Mouse (Mus musculus): ENCODE data around the gene Nphp3.

Nphp3 gene

DNA sequence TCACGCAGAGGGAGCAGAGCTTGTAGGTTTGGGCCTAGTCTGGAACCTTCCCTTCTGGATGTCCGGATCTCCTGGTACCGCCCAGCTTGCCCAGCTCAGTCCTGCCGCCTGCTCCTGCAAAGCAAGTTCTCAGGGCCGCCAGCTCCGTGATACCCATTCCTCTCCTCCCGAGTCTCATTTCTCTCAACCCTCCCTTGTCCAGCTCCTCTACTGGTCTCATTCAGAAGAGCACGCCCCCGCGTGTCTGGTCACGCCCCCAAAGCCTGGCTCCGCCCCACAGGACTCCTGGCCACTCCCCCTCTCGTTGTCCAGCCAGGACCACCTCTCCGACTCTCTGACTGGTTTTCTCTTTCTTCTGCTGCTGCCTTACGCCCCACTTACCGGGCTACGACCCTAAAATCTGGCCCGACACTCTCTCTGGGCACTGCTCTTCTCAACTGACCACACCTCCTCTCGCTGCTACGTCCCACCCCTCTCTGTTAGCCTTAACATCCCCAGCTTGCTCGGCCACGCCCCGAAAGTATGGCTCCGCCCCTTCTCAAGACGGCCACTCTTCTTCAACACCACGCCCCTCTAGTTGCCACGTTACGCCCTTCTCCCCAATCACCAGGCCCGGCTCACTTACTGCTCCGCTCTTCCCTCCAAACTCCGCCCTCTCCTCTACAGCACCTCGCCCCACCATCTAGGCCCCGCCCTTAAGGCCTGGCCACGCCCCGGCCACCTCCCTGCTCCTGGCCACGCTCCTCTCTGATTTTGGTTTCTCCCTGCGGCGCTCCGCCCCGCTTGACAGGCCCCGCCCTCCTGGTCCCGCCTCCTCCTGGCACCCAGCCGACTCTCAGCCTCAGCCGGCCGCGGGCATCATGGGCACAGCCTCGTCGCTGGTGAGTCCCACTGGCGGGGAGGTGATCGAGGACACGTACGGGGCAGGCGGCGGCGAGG is at the start of gene Nphp3:
Gene Nphp3, plus strand, starts transcription at position 624 of the 939 bp plus-strand sequence.
- peak; percentile 94 to 99 for DNase-seq (ENCODE audit: low spot score in 2 of 2)

DNA sequence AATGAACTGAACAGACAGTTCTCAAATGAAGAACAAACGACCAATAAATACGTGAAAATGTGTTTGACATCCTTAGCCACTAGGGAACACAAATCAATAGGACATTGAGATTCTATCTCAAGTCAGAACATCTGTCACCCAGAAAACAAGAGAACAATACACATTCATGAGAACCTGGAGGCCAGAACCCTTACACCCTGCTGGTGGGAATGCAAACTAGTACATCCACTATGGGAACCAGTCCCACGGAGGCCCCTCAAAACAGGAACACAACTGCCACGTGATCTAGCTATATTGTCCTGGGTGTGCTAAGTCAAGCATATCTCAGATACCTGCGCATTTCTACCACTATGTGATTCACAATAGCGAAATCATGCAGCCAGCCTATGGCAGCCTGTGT is 43.6 kb upstream of the Nphp3 start:
- no peak for DNase-seq (ENCODE audit: low spot score in 2 of 2)

DNA sequence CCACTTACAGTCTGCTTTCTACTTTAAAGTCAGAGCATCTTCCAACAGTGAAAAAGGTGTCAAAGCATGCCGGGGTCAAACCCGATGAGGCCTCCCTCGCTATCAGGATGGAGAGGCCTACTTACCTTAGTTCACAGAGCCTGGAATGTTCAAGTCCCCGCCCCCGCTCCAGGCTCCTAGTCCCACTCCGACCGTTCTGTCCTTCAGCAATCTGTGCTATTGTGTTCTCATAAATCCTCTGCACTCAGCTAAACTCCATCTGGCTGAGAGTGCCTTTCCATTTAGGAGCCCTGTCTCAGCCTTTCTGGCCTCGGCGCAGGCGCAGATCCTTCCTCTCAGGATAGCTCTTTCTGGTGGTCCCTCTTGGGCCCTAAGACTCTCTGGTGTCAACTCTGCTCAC is 42.4 kb upstream of the Nphp3 start:
- no peak for DNase-seq (ENCODE audit: low spot score in 2 of 2)

DNA sequence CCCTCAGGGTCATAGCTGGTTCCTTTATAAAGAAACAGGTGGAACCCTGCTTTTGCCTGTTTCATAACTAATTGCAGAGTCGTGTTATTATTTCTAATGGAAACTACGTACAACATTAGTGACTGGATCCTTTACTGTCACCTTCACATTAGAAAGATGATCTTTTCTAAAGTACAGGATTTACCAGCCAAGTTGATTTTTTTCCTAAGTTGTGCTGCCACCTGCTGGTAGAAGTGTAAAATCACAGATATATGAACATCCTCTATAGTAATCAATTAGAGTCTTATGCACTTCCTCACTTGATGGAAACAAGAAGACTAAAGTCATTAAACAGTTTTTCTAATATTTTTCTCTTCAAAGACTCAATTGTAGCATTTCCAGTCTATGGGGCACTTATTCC is 5.8 kb upstream of the Nphp3 start:
- peak in 1 of 2 experiments; percentile 57 for DNase-seq (ENCODE audit: low spot score in 2 of 2)

DNA sequence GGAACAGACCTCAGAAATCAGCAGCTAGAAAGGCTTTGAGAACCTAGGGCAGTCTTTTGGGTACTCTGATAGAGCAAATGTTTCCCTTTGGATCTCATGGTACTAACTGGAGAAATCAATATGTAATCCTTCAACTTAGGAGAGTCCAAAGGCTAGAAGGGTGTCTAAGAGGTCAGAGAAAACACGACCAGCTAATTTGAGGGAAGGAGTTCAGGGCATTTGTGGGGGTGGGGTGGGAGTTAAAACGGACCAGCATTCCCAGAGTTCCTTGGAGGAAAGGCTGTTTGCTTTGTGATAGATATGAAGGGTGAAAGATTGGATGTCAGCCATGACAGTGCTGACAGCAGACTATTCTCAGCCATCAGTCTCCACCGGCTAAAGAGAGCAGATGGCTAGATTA is 1.7 kb upstream of the Nphp3 start:
- DNase-seq (ENCODE audit: low spot score in 2 of 2), result no peak

DNA sequence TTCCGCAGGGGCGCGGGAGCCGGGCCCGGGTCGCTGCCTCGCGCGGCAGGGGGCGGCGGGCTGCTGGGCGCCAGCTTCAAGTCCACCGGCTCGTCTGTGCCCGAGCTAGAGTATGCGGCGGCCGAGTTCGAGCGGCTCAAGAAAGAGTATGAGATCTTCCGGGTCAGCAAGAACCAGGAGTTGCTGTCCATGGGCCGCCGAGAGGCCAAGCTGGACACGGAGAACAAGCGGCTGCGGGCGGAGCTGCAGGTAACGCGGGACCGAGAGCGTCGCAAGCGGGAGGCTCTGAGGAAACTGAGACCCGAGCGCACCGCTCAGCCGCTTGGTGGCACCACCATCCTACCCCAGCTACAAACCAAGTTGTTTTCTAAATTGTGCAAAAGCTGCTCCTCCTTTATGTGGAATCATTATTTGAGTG is 578 bp downstream of the Nphp3 start:
- peak in 1 of 2 experiments; percentile 36 for DNase-seq (ENCODE audit: low spot score in 2 of 2)

DNA sequence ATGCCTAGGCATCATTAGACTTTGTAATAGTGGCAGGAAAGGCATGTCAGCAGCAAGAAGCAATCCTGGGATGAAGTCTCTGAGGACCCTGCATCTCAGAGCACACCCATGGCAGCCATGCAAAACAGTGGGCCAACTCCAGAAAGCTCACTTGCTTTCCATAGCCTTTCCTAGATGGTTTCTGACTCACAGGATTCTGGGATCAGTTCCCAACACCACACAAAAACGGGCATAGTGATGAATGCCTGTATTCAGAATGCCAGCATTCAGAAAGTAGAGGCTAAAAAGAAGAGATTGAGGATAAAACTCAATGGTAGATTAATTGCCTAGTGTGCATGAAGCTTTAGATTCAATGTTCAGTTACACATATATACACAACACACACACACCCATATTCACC is 12.2 kb downstream of the Nphp3 start:
- no peak for DNase-seq (ENCODE audit: low spot score in 2 of 2)

DNA sequence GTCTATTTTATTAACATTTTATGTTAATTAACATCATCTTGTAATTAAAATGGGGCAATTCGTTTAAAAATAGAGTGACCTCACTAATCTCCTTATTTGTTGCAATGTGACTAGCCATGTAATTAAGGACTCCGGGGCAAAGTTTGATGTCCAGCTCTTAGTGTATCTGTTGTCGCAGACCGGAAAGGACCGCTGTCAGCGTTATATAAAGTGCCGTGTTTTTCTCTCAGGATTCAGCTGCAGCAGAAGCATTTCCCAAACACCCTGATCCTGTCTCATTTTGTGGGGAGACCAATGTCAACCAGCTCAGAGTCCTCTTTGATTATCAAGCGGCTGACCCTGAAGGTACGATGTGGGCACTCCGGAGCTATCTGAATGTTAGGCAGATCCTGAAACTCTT is 18.7 kb downstream of the Nphp3 start:
- DNase-seq (ENCODE audit: low spot score in 2 of 2), result no peak

DNA sequence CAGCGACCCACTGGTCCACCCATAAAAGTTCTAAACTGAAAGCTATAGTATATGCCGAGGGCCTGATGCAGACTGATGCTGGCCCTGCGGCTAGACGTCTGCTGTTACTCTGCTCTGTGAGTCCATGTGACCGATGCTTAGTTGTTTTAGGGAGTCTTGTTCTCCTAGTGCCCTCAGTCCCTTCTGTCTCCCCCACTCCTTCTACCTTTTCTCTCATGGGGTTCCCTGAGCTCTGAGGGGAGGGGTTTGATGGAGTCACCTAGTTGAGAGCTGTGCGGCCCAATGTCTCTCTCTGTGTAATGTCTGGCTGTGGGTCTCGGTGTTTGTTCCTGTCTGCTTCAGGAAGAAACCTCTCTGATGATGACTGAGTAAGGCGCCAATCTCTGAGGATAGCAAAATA is 24.8 kb downstream of the Nphp3 start:
- no peak for DNase-seq (ENCODE audit: low spot score in 2 of 2)

DNA sequence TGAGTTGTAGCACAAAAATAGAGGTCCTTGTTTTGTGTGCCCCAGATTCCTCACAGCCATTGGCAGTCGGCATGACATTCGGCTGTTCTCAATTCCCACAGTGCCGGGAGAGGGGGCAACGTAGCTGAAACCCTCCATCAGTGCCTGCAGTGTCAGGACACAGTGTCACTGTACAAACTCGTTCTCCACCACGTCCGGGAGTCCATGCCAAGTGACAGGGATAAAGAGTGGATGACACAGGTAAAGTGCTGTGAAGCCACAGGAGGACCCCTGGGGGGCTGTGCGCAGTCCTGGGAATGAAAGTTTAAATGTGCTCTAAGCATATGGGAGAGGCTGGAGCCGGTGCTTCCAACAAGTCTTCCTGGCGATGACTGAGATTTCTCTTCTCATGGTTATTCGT is 27.5 kb downstream of the Nphp3 start:
- no peak for DNase-seq (ENCODE audit: low spot score in 2 of 2)

DNA sequence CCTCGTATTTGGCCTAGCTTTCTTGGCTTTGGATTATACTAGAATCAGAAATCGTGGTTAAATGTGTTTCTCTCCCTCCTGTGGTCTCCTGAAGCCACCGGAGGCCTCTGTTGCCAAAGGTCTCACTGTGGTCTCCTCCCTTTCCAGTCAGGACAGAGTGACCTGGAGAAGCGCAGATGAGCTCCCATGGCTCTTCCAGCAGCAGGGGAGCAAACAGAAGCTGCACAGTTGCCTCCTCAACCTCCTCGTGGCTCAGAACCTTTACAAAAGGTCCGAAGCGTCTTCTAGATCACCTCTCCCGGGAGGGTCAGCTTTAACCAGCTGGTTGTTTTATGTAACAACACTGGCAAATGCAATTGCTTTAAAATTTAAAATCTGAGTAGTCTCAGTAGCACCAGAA is 31.9 kb downstream of the Nphp3 start:
- DNase-seq (ENCODE audit: low spot score in 2 of 2), result no peak

DNA sequence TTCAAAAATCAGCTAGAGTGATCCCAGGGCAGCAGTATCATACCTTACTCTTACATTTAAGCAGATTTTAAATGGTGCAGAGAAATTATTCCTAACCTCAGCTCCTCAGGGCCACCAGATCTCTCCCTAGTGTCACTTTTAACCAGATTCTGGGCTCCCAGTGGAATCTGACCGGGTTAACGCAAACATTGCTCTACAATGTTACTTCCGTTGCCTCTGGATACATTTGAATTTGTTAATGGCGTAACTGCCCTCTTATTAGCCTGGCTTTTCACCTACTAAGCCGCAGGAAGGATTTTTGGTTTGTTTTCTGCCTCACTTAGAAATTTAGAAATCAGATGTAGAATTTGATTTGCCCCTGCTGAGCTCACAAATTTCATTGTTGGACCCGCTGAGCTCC is 32.4 kb downstream of the Nphp3 start:
- DNase-seq (ENCODE audit: low spot score in 2 of 2), result no peak

DNA sequence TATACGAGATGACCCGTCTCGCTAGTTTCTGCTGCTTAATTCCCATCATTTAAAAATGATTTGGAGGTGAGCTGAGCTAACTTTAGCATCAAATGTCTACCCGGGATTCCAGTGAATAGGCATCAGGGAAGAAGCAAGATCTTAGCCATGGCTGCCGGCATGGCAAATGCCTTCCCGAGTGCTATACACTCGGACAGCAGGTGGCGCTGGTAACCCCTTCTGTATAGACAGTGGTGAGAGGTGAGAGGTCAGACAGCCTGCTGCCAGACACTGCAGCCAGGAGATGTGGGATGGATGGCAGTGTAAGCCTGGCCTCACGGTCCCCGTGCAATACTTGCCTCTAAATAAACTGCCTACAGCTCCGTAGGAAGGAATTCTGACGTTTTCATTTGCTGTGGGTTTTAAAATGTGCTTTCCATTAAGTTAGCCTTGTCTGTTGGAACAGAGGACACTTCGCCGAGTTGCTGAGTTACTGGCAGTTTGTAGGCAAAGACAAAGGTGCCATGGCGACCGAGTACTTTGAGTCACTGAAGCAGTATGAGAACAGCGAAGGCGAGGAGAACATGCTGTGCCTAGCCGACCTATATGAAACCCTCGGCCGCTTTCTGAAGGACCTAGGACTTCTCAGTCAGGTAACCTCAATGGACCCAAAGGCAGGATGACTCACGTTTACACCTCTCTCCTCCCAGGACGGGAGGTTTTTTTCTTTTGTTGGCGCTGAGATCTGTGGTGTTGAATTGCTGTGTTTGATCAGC is 33.1 kb downstream of the Nphp3 start:
- peak; percentile 58 to 80 for DNase-seq (ENCODE audit: low spot score in 2 of 2)

DNA sequence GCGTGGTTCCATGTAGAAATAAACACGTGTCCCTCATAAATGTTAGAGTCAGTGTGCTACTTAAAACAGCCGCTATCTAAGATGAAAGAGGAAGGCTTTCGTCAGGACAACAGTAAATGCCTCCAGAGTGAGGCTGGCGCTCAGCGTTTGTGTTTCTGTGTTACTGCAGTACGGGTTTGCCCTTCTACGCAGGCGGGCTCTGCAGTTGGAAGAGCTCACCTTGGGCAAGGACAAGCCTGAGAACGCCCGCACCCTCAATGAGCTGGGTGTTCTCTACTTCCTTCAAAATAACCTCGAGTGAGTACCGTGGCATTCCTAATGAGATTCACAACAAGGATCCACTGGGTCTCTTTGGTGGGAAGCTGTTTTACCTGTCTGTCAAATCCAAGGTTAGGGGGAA is 35.9 kb downstream of the Nphp3 start:
- DNase-seq (ENCODE audit: low spot score in 2 of 2), result no peak

DNA sequence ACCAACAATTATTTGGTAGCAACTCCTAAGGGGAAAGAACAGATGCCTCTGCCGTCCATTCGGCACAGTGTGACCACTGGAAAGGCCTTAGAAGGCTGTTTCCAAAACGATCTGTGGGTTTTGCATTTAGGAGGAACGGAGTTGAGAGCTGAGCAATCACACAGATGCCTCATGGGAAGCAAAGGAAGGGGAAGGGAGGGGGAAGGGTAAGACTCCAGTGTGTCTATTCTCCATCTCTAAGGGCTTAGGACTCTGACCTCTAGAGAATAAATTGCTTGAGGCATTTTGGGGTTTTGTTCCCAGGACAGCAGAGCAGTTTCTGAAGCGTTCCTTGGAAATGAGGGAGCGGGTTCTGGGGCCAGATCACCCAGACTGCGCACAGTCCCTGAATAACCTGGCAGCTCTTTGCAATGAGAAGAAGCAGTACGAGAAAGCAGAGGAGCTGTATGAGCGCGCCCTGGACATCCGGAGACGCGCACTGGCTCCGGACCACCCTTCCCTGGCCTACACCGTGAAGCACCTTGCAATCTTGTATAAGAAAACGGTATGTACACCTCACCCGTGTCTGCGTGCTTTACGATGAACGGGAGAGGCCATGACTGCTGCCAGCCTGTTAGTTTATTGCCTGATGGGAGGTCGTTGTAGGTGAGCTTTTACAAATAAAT is 36.8 kb downstream of the Nphp3 start:
- DNase-seq (ENCODE audit: low spot score in 2 of 2), result no peak

DNA sequence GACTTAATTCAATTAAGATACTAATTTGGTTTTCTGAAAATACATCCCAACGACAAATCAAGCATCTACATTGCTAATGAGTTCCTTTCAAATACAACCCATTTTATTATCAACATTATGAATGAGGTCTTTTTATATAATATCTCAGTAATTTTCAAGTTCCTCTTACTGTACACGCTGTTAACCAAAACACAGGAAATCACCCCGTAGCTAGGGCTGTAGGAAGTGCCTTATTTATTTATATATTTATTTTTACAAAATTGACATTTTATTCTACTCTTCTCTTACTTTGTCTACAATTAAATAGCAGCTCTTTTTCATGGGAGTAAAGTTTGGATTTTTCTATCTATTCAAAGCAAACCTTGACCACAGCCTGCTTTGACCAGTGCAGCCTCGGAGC is 37.4 kb downstream of the Nphp3 start:
- no peak for DNase-seq (ENCODE audit: low spot score in 2 of 2)

DNA sequence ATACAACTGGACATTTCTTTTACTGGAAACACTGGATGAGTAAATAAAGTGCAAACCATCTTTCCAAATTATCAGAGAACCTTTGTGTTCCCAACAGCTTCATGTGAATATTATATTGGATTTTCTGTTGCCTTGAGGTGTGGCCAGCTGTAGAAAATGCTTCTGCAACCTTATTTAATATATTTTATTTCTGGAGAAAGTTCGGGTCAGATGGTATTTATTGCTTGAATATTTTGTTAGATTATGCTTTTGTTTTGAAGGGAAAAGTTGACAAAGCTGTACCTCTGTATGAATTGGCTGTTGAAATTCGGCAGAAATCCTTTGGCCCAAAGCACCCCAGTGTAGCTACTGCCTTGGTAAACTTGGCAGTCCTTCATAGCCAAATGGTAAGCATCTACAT is 38.0 kb downstream of the Nphp3 start, which contains the start of gene Gm28305:
Gene Gm28305, plus strand, starts transcription at position 301 of the 400 bp plus-strand sequence.
- no peak for DNase-seq (ENCODE audit: low spot score in 2 of 2)

DNA sequence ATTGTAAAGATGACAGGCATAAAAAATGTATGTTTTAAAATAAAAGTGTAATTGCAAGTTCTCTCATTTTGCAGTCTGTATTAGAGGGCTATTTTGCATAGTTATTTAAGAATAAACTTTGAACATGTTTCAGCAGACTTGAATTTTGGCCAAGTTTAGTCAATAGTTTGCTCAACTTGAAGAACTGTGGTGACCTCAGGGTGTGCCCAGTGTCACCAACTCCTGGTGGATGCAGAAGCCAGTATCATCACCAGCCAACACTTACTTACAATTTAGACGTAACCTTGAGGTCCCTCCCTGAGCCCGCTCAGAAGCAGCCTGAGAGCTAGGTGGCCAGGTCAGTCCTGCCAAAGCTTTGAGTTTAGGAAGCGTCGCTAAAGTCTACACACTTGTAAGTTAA is 41.3 kb downstream of the Nphp3 start:
- no peak for DNase-seq (ENCODE audit: low spot score in 2 of 2)

DNA sequence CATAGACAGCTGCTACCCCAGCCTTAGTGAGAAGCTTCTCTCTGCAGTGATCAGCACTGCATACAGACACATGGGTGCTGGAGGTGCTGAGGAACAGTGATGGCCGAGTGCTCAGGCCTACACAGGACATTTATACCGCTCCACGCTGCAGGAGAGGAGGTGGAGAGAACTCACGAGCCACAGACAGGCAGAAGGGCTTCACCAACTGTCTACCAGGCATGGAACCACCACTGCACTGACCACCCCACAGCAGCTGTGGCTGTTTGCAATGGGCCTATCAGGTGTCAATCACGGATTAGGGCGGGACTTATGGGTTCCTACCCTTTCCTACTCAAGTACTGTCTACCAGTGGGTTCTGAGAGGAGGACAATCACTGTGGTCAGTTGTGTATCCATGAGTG is 48.7 kb downstream of the Nphp3 start:
- DNase-seq (ENCODE audit: low spot score in 2 of 2), result no peak

DNA sequence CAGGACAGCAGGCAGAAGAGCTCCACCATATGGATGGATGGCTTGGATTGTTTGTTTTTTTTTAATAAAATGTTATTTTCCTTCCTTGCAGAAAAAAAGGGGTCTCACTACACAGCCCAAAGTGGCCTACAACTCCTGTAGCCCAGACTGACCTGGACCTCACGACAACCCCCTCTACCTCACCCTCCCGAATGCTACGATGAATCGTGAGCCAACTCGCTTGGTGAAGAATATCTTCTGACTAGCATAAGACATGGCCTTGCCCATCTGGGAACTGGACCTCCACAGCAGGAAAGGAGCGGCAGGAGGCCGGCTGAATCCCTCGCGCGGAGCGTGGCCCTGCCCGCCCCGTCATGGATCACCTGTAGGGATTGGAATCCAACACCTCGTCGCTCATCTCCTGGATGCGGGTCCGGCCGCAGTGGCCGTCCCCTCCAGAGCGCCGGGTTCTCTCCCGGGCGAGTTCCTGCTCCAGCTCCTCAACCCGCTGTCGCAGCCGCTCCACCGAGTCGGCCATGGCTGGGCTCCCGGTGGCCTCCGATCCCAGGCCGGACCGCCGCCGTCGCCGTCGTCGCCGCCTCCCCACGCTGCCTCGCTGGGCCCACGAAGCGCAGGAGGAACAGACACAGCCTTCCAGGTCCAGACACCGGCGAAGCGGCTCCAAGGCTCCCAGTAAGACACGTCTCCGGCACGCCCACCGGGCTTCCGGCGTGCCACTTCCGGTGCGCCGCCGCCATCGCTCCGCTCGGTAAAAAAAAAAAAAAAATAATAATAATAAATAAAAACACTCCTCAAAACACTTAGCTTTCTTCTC is 60.3 kb downstream of the Nphp3 start, which contains the start of gene Uba5:
Gene Uba5, minus strand, starts transcription at position 705 of the 814 bp plus-strand sequence.
- peak; percentile 58 to 71 for DNase-seq (ENCODE audit: low spot score in 2 of 2)

DNA sequence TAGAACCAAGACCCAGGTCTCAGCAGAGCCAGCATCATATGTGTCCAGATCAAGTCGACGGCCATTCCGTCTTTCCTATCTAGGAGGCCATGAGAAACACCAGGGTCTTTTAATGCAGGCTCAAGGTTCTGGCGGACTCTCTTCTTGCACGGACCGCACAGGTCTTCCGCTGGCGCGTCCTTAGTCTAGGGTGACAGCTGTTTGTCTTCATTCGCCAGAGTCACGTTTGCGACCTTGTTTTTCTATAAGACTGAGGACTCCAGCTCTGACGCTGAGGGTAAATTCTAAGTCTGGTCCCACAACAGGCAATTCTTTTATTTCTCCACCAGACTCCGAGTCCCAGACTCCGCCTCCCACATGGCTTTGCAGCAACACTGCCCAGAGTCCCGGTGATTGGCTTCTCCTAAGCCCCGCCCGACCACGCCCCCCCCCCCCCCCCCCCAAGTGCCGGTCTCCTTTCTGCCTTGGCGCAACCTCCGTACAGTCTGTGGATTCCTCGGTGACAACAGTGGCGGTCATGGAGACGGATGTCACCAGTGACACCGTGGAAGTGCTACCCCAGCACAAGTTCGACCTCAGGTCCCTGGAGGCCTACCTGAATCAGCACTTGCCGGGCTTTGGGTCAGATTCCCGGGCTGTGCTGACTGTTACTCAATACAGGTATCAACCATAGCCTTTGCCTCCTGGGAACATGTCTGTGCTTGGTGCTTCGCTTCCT is 61.1 kb downstream of the Nphp3 start, which contains the start of gene Acad11:
Gene Acad11, plus strand, starts transcription at position 134 of the 718 bp plus-strand sequence.
- peak; percentile 49 to 83 for DNase-seq (ENCODE audit: low spot score in 2 of 2)
